Mouse (Mus musculus) neural tube, embryonic 11.5 days (tissue): Measurements from ENCODE around the gene Defb43. TPM values are rescaled to one million over a fixed set of nuclear protein-coding genes. Genes with fewer than 3 reads are reported as not detected.

Source experiments
- ATAC-seq: fragments of 200-750 bp; cut with Nextera tagmentation; 2 replicates; pipeline ENCODE4 v1.8.0; 2017; ENCODE audit warnings: moderate number of reproducible peaks, mild to moderate bottlenecking, moderate TSS enrichment, moderate library complexity; ENCODE audit not compliant: insufficient read depth, low FRiP score, low TSS enrichment
- DNase-seq: peaks from one replicate; pipeline ENCODE4 v3.0.0-alpha.2; 2015; ENCODE audit warnings: low spot score
- H3K27ac ChIP-seq: fragments of 300-500 bp; sonication (generic); 2 replicates; pipeline ENCODE4 v1.5.1; 2014; ENCODE audit warnings: low read depth, mild to moderate bottlenecking, low read length
- H3K27me3 ChIP-seq: fragments of 300-500 bp; sonication (generic); 2 replicates; pipeline ENCODE4 v1.6.1; 2014; ENCODE audit warnings: mild to moderate bottlenecking, low read length, mixed read lengths; ENCODE audit not compliant: control insufficient read depth, insufficient read depth
- H3K36me3 ChIP-seq: fragments of 300-500 bp; sonication (generic); 2 replicates; pipeline ENCODE4 v1.6.1; 2014; ENCODE audit warnings: mild to moderate bottlenecking, low read length, moderate library complexity, mixed read lengths; ENCODE audit not compliant: control insufficient read depth, insufficient read depth
- H3K4me1 ChIP-seq: fragments of 300-500 bp; sonication (generic); 2 replicates; pipeline ENCODE4 v1.6.1; 2014; ENCODE audit warnings: low read length, mixed read lengths; ENCODE audit not compliant: control insufficient read depth, insufficient read depth
- H3K4me2 ChIP-seq: fragments of 300-500 bp; sonication (generic); 2 replicates; pipeline ENCODE4 v1.6.1; 2014; ENCODE audit warnings: low read depth, mild to moderate bottlenecking, moderate library complexity
- H3K4me3 ChIP-seq: fragments of 300-500 bp; sonication (generic); 2 replicates; pipeline ENCODE4 v1.5.1; 2014; ENCODE audit warnings: low read depth, low read length
- H3K9ac ChIP-seq: fragments of 300-500 bp; sonication (generic); 2 replicates; pipeline ENCODE4 v1.6.1; 2014; ENCODE audit warnings: mild to moderate bottlenecking, low read length
- H3K9me3 ChIP-seq: fragments of 300-500 bp; sonication (generic); 2 replicates; pipeline ENCODE4 v1.6.1; 2016; ENCODE audit warnings: low read length; ENCODE audit not compliant: control insufficient read depth
- WGBS: fragments of 180-500 bp; shearing (Covaris S2); extraction: QIAGEN DNeasy Blood & Tissue Kit; methylation state at CpG from one replicate; pipeline ENCODE4 v1.1.7; 2014; 5-methylcytosine and 5-hydroxymethylcytosine counted together
- polyA plus RNA-seq: library from polyadenylated mRNA; unstranded; fragments of >200 nt; fragmentation: Nextera tagmentation; extraction: Ambion mirVana; gene quantifications from 2 replicates; pipeline ENCODE4 v1.2.1, GENCODE M21; 2014

Defb43 gene
- polyA plus RNA-seq, 1 experiment from 2014 or later: not detected

DNA sequence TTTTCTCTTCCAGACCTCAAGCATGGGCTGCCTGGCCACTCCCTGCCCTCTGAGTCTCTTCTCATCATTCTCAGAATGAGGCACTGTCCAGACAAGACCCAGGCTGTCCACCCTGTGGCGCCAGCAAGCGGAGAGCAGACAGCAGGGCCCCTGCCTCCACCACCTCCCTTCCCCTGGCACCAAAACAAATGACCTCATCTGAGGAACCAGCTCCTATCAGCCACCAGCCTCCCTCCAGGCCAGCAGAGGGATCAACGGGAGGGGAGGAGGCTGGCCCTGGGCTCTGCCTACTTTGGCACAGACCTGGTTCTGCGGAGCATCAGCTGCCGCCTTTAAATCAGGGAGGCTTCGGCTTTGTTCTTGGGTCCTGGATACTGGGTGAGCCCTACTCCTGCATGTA, 43.2 kb downstream of the Defb43 start:
- Histone ChIP-seq H3K4me1 (no peaks in the 10 kb centered on the region), H3K4me2 (no peak overlapping the region), H3K27me3 (no peaks in the 10 kb centered on the region), H3K9ac (no peak overlapping the region), H3K27ac (no peak overlapping the region), H3K36me3 (no peaks in the 10 kb centered on the region), H3K9me3 (no peaks in the 10 kb centered on the region), H3K4me3 (no peak overlapping the region)
- WGBS: 48% methylated on average over 6 of the region's 6 CpGs
- no peak for ATAC-seq
- DNase-seq: peak; percentile 19

DNA sequence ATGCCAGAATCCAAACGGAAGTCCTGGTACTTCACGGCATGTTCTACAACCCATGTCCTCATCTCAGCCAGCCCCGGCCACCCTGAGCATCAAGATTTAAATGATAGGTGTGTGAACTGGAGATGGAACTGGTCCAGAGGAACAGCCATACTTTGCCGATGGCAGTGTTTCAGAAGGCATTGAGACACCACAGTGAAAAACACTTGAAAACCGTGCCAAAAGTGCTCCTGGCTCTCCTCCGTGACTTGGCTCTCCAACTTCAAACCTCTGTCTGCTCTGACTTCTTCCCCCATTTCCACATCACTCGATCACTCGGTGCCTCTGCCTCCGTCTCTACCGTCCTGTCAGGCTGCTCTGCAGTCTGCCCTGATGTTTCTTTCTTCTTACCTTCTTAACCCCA, 48.8 kb downstream of the Defb43 start:
- Histone ChIP-seq H3K4me3 (no peak overlapping the region), H3K27ac (no peak overlapping the region), H3K9me3 (no peaks in the 10 kb centered on the region), H3K9ac (no peak overlapping the region), H3K4me2 (no peak overlapping the region), H3K27me3 (no peaks in the 10 kb centered on the region), H3K4me1 (no peaks in the 10 kb centered on the region), H3K36me3 (no peaks in the 10 kb centered on the region)
- ATAC-seq (no peak), DNase-seq (no peak)
- 88% methylated on average over 10 of the region's 10 CpGs for WGBS

DNA sequence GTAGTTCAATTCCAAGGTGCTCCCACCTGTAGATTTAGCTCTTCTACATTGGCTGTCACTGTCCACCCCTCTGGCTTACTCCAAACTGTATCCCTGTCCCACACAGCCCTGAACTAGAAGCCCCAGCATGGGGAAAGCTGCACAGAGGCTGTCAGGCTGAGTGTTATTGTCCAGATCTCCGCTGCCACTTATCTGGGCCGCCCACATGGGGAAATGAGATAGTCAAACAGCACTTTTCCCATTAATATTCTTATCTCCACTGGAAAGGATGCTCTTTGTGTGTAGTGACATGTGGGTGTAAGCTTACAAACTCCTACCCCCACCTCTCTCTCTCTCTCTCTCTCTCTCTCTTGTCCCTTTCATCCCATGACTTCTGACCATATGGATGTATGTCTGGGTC, 50.6 kb downstream of the Defb43 start:
- Histone ChIP-seq H3K36me3 (no peaks in the 10 kb centered on the region), H3K9me3 (no peaks in the 10 kb centered on the region), H3K4me1 (no peaks in the 10 kb centered on the region), H3K9ac (no peak overlapping the region), H3K4me3 (no peak overlapping the region), H3K4me2 (no peak overlapping the region), H3K27ac (no peak overlapping the region), H3K27me3 (no peaks in the 10 kb centered on the region)
- DNase-seq (no peak), ATAC-seq (no peak)
- 81% methylated on average over 2 of the region's 2 CpGs for WGBS

DNA sequence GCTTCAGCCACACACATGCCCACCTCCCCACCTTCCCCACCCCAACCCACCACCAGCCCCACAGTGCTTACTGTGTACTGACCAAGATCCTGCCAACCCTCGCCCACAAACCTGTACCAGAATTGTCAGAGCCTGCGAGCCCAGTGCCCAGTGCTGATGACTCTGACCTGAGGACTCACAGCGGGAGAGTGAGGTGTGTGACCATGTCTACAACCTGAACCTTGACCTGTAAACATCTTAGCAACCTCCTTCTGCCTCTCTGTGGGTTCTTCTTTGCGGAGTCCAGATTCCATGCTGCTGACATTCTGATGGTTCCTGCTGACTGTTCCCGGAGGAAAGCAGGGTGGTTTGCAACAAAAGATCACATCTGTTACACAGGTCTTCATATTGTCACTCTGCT, 53.8 kb downstream of the Defb43 start:
- H3K4me1 ChIP-seq: no peaks in the 10 kb centered on the region
- H3K4me3 ChIP-seq: no peak overlapping the region
- no peaks in the 10 kb centered on the region for H3K27me3 ChIP-seq
- H3K27ac ChIP-seq: no peak overlapping the region
- H3K9ac ChIP-seq: no peak overlapping the region
- H3K36me3 ChIP-seq: no peaks in the 10 kb centered on the region
- H3K9me3 ChIP-seq: no peaks in the 10 kb centered on the region
- ATAC-seq (no peak), DNase-seq (no peak)
- no peak overlapping the region for H3K4me2 ChIP-seq
- 82% methylated on average over 5 of the region's 5 CpGs for WGBS

DNA sequence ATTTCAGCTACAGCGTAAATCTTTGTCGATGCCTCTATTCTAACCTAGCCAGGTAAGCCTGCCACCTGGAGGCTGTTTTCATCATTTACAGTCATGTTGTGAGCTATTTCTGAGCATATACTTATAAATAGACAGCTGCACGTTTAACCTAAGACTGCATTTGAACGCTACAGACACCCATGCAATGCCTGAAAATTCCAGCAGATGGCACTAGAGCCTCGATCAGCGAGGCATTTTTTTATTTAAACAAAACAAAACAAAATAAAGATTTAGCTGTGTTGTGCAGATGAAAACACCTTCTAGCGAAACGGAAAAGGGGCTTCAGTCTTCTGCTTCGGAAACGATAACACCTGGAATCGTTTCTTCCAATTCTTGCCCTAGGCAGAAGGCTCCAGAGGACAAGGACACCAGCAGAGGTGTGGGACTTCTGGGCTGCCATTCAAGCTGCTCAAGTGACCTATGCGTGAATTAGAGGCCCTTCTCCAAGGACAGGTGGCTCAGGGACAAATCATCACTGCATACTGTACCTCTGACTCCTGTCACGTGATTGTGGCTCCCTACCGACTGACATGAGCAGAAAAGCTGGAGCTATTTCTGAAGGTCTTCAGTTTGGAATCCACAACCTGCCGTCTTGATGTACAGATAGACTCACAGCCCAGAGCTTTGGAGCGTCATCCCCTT, 55.2 kb downstream of the Defb43 start:
- no peak overlapping the region for H3K27ac ChIP-seq
- 36% methylated on average over 16 of the region's 16 CpGs for WGBS
- H3K4me1 ChIP-seq: no peaks in the 10 kb centered on the region
- H3K9ac ChIP-seq: no peak overlapping the region
- no peak overlapping the region for H3K4me2 ChIP-seq
- no peak overlapping the region for H3K4me3 ChIP-seq
- no peaks in the 10 kb centered on the region for H3K27me3 ChIP-seq
- no peak for ATAC-seq
- no peaks in the 10 kb centered on the region for H3K36me3 ChIP-seq
- DNase-seq: peak; percentile 74
- no peaks in the 10 kb centered on the region for H3K9me3 ChIP-seq

Other genes starting within 250 kb of the Defb43 start
- 16.9 and 18.2 TPM in 2 replicates for gene Wdfy2, start 174.1 kb upstream of the Defb43 start, polyA plus RNA-seq
- not detected in 2 replicates for gene Defb48, start 27.3 kb upstream of the Defb43 start, polyA plus RNA-seq
- not detected in 2 replicates for gene Defb47, start 13.7 kb upstream of the Defb43 start, polyA plus RNA-seq
- gene Defb42, start 35.2 kb downstream of the Defb43 start, polyA plus RNA-seq: not detected in 2 replicates
- gene Defb30, start 38.2 kb downstream of the Defb43 start, polyA plus RNA-seq: not detected in 2 replicates